In the genomic region with DNA sequence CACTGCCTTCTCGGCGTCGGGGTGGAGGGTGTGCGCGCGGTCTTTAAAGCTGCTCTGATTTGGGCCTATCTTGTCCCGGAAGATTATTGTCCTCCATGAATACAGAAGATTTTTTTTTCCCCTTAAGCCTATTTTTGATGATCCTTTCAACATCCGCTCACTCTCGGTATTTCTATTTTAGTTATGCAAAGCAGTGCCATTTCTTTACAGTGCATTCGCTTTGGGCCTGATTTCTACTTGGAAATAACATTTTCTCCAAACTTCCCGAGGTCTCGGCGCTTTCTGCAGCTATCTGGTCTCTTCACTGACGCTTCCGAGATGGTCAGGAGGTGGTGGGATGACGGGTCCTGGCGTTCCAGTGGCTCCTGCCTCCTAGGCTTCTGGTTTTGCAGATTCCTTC, we compare ENCODE assay signal across 8 mouse cellular contexts. TPM values are rescaled to one million over a fixed set of nuclear protein-coding genes. Genes with fewer than 3 reads are reported as not detected.
DNase-seq lines count a peak whose midpoint lies in the region; ATAC-seq and TF ChIP-seq lines count a peak whose summit lies in the region.

No protein-coding gene starts in this region.

- TF ChIP-seq POLR2A in spleen, adult 2 months (IDR thresholded peaks at IDR 0.05; ENCODE audit: low read depth, low read length), result no peak

- peak overlapping the region; percentile 76 for H3K27ac ChIP-seq in spleen, adult 2 months (ENCODE audit: insufficient read depth, low read length)
- H3K27ac ChIP-seq in limb, embryonic 12.5 days, result peak overlapping the region; percentile 96
- peak overlapping the region; percentile 97 for H3K27ac ChIP-seq in stomach, embryonic 14.5 days (ENCODE audit: low read length)

- H3K9ac ChIP-seq in limb, embryonic 12.5 days (replicated peaks), result peak overlapping the region; percentile 93
- H3K9ac ChIP-seq in stomach, embryonic 14.5 days (replicated peaks; ENCODE audit: low read depth, low read length), result peak overlapping the region; percentile 79

- H3K36me3 ChIP-seq in spleen, adult 2 months (ENCODE audit: control insufficient read depth, insufficient read depth, low read length), result no peaks in the 10 kb centered on the region
- peaks cover 28% of the 10 kb centered on the region for H3K36me3 ChIP-seq in limb, embryonic 12.5 days
- H3K36me3 ChIP-seq in stomach, embryonic 14.5 days (ENCODE audit: control insufficient read depth, insufficient read depth, low read length), result peaks cover 8% of the 10 kb centered on the region

- no peak for TF ChIP-seq CTCF in spleen, adult 2 months (IDR thresholded peaks at IDR 0.05; ENCODE audit: extremely low read depth, insufficient read depth, insufficient read length, insufficient replicate concordance)

- peak; percentile 13 for DNase-seq in cerebellum, adult 8-10 months
- no peak for DNase-seq in cerebellum, postnatal 14 days
- no peak for DNase-seq in spleen, adult 2 months (ENCODE audit: low read depth in 1 of 2, low spot score in 2 of 2)
- no peak for DNase-seq in spleen, adult 18-20 months
- no peak for DNase-seq in right cerebral cortex, adult 2 months (ENCODE audit: low spot score in 2 of 2)
- no peak for DNase-seq in left cerebral cortex, postnatal 10 days (ENCODE audit: extremely low spot score in 1 of 2, low spot score in 2 of 2)

- under 1% methylated on average over 17 of the region's 17 CpGs for WGBS in spleen, adult 2 months
- WGBS in limb, embryonic 12.5 days, result 2% methylated on average over 17 of the region's 17 CpGs
- WGBS in stomach, embryonic 14.5 days, result under 1% methylated on average over 17 of the region's 17 CpGs

- ATAC-seq in limb, embryonic 12.5 days (ENCODE audit: insufficient number of reproducible peaks, insufficient read depth, low FRiP score, low TSS enrichment, low read depth), result no peak
- ATAC-seq in stomach, embryonic 14.5 days (ENCODE audit: insufficient number of reproducible peaks, insufficient read depth, low FRiP score, low read depth), result no peak

- intact Hi-C loops in left cerebral cortex, postnatal 10 days (cut with DNase I), result no loop called here

- peaks cover 2% of the 10 kb centered on the region; the same call in 1 of the 2 replicates for H3K4me1 ChIP-seq in spleen, adult 2 months (ENCODE audit: control insufficient read depth, insufficient read depth, insufficient read length)
- peaks cover 19% of the 10 kb centered on the region for H3K4me1 ChIP-seq in limb, embryonic 12.5 days (replicated peaks)
- H3K4me1 ChIP-seq in stomach, embryonic 14.5 days (ENCODE audit: control insufficient read depth, insufficient read depth, low read length), result peaks cover 19% of the 10 kb centered on the region

- H3K4me3 ChIP-seq in spleen, adult 2 months (ENCODE audit: extremely low read depth, insufficient read depth, insufficient read length), result peak overlapping the region; percentile 63
- peak overlapping the region; percentile 89 for H3K4me3 ChIP-seq in limb, embryonic 12.5 days (replicated peaks)
- peak overlapping the region; percentile 95 for H3K4me3 ChIP-seq in stomach, embryonic 14.5 days (ENCODE audit: low read depth, low read length)

- peak overlapping the region; percentile 92 for H3K4me2 ChIP-seq in limb, embryonic 12.5 days
- peak overlapping the region; percentile 70 for H3K4me2 ChIP-seq in stomach, embryonic 14.5 days (replicated peaks; ENCODE audit: low read depth, low read length)

- H3K27me3 ChIP-seq in spleen, adult 2 months (ENCODE audit: control insufficient read depth, insufficient read depth, low read length), result no peaks in the 10 kb centered on the region
- no peaks in the 10 kb centered on the region for H3K27me3 ChIP-seq in limb, embryonic 12.5 days
- H3K27me3 ChIP-seq in stomach, embryonic 14.5 days (ENCODE audit: control insufficient read depth, insufficient read depth, low read length), result no peaks in the 10 kb centered on the region

- H3K9me3 ChIP-seq in limb, embryonic 12.5 days, result peaks cover 6% of the 10 kb centered on the region; the same call in 1 of the 2 replicates
- H3K9me3 ChIP-seq in stomach, embryonic 14.5 days (ENCODE audit: control insufficient read depth, low read depth, low read length), result no peaks in the 10 kb centered on the region

RNA-seq across cellular contexts. Expression of a gene that starts 0.7 kb away (rescaled TPM):
- 42.7 and 44.5 TPM in 2 replicates for polyA plus RNA-seq in spleen, adult 2 months (2012; rRNA removed)
- polyA plus RNA-seq in limb, embryonic 12.5 days (2016; fragmentation: Nextera tagmentation; extraction: Ambion mirVana), result 202 and 203 TPM in 2 replicates
- polyA plus RNA-seq in stomach, embryonic 14.5 days (2014; fragmentation: Nextera tagmentation; extraction: Ambion mirVana), result 128 and 134 TPM in 2 replicates
- total RNA-seq in left cerebral cortex, postnatal 10 days (2021), result 100 to 1,000 TPM; 102 to 104 TPM
